Mouse (Mus musculus): ENCODE data around the gene Rps19bp1. TPM values are rescaled to one million over a fixed set of nuclear protein-coding genes. Genes with fewer than 3 reads are reported as not detected.

Rps19bp1 gene
- polyA plus RNA-seq, 1 experiment = 42.3 TPM

- H3K4me3 ChIP-seq (ENCODE audit: insufficient read depth, low read length) = no peak overlapping the region
- no peak overlapping the region for H3K27ac ChIP-seq (ENCODE audit: insufficient read depth, low read length)
- no peak for TF ChIP-seq POLR2A (IDR thresholded peaks at IDR 0.05; ENCODE audit: extremely low read depth, insufficient read depth, low read length)
- no peak for TF ChIP-seq CTCF (IDR thresholded peaks at IDR 0.05; ENCODE audit: extremely low read depth, insufficient read depth, low read length)
- H3K4me1 ChIP-seq (ENCODE audit: control insufficient read depth, insufficient read depth, low read length) = no peaks in the 10 kb centered on the region
Observed at GRCm38 (mm10) chr15:80213688-80214087, 50.4 kb downstream of the Rps19bp1 start.

Other genes with a start within 250 kb of the Rps19bp1 start
- gene Pdgfb, start 249.3 kb downstream of the Rps19bp1 start, polyA plus RNA-seq (2012; rRNA removed) = 32.2 and 34.5 TPM in 2 replicates
- gene Syngr1, start 173.0 kb downstream of the Rps19bp1 start, polyA plus RNA-seq (2012; rRNA removed) = 354 and 372 TPM in 2 replicates
- gene Rpl3, start 172.4 kb downstream of the Rps19bp1 start, polyA plus RNA-seq (2012; rRNA removed) = 680 and 714 TPM in 2 replicates
- gene Tab1, start 131.2 kb downstream of the Rps19bp1 start, polyA plus RNA-seq (2012; rRNA removed) = 33.6 and 33.8 TPM in 2 replicates
- 79.8 and 86.4 TPM in 2 replicates for gene Mgat3, start 90.6 kb downstream of the Rps19bp1 start, polyA plus RNA-seq (2012; rRNA removed)
- 14.9 and 15.1 TPM in 2 replicates for gene Mief1, start 30.3 kb downstream of the Rps19bp1 start, polyA plus RNA-seq (2012; rRNA removed)
- gene AC140267.1, start 28.5 kb downstream of the Rps19bp1 start, polyA plus RNA-seq (2012; rRNA removed) = not detected in 2 replicates
- 178 and 198 TPM in 2 replicates for gene Atf4, start 9.1 kb downstream of the Rps19bp1 start, polyA plus RNA-seq (2012; rRNA removed)
- gene Cacna1i, start 22.9 kb upstream of the Rps19bp1 start, polyA plus RNA-seq (2012; rRNA removed) = 32.0 and 36.5 TPM in 2 replicates

Measured in cortical plate, adult 2 months (tissue).